Mouse (Mus musculus): ENCODE data around the gene Wipf1.

- TF ChIP-seq CTCF (IDR thresholded peaks at IDR 0.05; ENCODE audit: borderline replicate concordance, control insufficient read depth, extremely low read depth, insufficient read depth, low read length, poor library complexity) (no peak), POLR2A (IDR thresholded peaks at IDR 0.05; ENCODE audit: control insufficient read depth, extremely low read depth, insufficient read depth, low read length, poor library complexity) (no peak)
Measured at GRCm38 (mm10) chr2:73554389-73554788, 24.9 kb upstream of the Wipf1 start.
